Mouse (Mus musculus) urinary bladder, postnatal 4 days (tissue): ENCODE measurements around the gene Tmem44.

Experiments
- DNase-seq, 2 experiments: peaks; one replicate each; pipeline ENCODE4 v3.0.0; 2021 to 2022; ENCODE audit warnings: low spot score in 2 of 2

The Tmem44 gene

GRCm38 (mm10) chr16:30550748-30551192 is at the start of gene Tmem44:
TSS of gene Tmem44 (minus strand) at chr16:30550842.
- no peak for DNase-seq

GRCm38 (mm10) chr16:30599491-30600268 is 49.0 kb upstream of the Tmem44 start, which contains the start of gene Fam43a:
TSS of gene Fam43a (plus strand) at chr16:30599723.
- peak; percentile 83 to 88 for DNase-seq

GRCm38 (mm10) chr16:30596959-30597681 is 46.5 kb upstream of the Tmem44 start:
- peak; percentile 81 to 91 for DNase-seq

GRCm38 (mm10) chr16:30595835-30596557 is 45.4 kb upstream of the Tmem44 start:
- no peak for DNase-seq

DNA sequence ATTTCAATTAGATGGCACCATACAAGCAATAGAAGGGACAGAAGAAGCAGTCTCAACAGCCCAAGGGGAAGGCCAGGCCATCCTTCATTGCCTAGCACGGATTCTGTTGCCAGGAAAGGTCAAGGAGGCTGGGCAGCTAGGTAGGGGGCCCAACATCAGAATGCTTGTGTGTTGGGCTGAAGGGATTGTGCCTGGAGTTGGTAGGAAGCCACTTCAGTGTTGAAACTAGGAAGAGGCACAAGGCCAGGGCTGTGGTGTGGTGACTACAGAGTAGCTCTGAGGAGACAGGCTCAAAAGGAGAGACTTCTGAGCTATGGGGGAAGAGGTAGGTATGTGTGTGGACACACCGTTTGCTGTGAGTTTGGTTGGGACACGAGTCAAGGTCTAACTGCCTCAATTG is 44.7 kb upstream of the Tmem44 start:
- DNase-seq = no peak

- DNase-seq = no peak
These were observed 41.3 kb upstream of the Tmem44 start for GRCm38 (mm10) chr16:30591990-30592389.

DNA sequence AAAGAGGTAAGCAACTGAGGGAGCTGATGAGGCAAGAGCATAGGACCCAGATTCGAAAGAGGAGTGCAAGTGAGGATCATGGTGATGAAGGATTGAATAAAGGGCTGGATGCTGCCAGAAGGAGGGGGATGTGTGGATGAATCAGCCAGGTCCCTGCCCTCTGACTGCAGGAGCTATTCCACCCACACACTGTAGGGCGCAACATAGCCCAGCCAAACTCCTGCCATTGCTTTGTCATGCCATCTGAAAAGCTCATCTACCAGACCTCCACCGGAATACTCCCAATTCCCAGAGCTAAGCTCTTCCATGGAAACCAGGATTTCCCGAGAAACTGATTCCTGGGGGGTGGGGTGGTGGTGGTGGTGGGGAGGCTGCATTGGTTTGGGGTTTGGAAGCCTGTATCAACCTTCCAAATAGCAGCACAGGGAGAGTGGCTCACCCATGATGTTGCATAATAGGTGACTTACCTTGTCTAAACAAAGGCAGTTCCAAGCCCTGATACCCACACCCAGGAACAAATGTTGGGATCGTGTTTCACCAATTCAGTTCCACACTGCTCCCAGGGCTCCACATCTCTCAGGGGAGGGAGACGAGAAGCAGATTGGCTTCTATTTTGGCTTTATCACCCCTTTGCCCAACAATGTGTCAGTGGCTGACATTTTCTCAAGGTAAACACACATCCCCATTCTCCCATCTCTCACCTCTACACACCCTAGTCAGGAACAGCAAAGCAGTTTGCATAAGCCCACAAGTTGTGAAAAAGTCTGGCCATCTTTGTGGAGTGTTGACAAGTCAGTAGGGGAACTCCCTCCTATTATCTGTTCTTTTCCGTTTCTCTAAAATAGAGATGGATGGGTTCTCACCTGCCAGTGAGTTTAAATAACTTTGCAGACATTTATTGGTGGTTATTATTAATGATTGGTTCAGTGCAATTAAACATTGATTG is 39.9 kb upstream of the Tmem44 start:
- DNase-seq = no peak

DNA sequence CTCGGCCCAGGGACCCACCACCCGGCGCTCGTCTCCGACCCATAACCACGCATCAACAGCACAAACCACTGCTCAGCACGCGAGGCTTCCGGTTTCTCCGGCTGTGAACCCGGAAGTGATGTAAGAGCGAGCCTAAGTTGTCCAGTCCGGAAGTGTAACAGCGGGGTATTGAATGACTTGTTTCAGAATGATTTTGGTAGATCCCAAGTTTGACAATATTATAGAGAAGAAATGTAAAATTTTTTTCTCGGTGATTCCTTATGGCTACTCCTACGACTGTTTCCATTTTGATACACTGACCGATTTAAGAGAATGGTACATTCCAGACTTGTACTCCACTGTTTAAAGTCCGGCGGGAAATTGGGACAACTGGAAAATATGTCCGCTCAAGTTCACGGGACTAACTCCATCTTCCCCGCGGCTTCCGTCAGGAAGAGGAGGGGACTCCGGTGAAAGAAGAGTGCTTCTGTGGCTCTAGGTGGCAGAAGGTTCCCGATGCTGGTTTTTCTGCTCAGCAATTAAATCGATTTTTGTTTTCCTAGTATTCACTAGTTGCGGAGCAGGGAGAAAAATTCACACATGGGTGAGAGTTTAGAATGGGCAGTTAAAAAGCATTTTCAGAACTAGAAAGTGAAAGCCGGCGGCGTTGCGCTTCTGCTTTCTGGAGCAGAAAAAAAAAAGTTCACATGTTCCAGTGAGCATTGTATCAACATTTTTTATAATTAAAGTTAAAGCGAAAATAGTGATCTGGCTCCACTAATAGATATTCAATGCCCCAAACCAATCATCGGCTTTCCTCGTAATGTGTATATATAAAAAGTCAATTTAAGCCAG is 37.1 kb upstream of the Tmem44 start, which contains the start of gene Lsg1:
Gene Lsg1 (minus strand): TSS at position 99 of the 834 bp plus-strand sequence.
- DNase-seq = peak; percentile 76 to 83

DNA sequence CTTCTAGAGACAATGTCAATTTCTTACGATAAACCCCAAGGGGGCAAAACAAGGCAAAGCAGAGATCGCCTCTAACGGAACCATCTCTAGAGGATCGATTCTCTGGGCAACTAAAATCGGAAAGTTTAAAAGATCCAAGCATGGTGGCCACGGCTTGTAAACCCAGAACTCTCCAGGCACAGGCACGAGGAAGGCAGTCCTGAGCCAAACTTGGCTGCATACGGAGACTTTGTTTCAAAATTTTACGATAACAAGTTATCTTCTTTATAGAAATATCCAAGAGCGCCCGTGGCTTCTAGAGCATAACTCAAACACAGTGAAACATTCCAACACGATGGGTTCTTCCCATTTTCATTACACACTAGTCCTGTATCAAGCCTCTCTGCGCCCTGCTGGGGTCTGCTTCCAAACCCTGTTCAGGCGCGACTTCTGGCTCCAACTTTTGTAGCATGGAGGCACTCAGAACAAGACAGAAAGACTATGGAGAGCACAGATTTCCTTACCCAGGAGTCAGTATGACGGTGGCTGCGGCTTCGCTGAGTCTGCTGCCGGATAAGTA is 36.4 kb upstream of the Tmem44 start:
- DNase-seq = no peak

DNA sequence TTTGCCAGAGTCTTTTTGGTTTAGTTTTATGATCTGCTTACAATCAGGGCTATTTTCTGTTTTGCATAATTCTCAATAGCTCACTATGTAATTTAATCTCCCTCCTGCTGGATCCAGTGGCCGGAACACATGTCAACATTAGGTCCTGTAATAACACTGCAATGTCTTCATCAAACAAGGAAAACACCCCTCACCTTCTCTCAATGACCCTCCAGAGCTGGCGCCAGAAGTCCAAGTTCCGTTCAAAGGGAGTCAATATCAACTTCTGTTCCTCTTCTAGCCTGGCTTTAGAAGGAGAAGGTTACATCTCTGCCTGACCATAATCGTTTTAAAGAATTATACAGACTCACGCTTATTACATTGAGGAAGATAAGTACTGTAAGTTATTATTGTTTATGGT is 30.1 kb upstream of the Tmem44 start:
- DNase-seq = no peak

GRCm38 (mm10) chr16:30576392-30576791 is 25.8 kb upstream of the Tmem44 start:
- DNase-seq = no peak

DNA sequence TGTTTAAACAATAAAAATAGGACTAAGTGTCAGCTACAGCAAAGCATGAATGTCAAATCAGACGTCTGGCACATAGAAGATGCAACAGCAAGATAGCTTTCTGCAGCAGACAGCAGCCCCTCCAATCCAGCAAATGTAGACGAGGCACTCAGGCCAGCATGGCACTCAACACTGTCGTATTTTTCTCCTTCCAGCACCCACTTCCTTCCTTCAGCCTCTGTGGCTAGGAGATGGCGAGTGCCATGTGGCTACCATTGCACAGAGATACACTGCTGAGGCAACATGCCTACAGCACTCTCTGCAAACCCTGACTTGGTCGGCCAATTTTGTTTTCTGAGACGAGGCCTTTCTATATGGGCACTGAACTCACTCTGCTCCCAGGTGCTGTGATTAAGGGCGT is 25.2 kb upstream of the Tmem44 start:
- no peak for DNase-seq

GRCm38 (mm10) chr16:30572239-30572638 is 21.6 kb upstream of the Tmem44 start:
- no peak for DNase-seq

DNA sequence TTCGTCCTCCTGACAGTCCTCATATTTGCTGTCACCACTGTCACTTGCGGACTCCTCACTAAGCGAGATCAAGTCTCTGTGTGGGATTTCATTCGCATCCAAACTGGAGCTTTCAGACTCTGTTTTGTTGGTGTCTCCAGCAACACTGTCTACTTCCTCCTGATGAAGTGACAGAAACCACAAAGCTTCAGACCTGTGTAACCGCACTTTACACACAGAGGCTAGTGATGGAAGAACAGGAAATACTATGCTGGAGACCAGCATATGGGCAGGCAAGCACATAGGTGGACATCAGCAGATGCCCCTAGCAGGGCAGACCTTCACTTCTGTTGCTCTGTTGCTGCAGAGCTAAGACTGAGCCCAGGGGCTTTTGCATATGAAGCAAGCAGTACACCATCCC is 20.7 kb upstream of the Tmem44 start:
- no peak for DNase-seq

- DNase-seq = no peak
These were observed 19.5 kb upstream of the Tmem44 start for GRCm38 (mm10) chr16:30570173-30570572.

- DNase-seq = no peak
These were observed 15.0 kb upstream of the Tmem44 start for GRCm38 (mm10) chr16:30565631-30566030.

DNA sequence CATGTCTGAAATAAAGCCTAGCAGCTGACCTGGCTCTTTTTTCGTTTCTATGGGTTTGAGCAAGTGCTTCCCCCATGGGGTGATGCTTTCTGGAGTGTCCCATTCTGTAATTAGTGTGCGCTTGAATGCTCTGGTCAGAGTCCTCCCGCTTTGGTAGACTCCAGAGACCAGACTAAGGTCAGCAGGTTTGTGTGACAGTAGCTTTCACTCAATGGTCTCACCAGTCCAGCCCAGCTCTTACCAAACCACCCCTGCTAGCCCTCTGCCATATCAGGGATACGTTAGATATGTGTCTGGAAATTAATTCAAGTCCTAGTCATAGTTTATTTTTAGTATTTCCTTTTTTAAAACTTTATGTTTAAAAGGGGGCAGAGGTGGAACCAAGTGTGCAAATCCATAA is 10.0 kb upstream of the Tmem44 start:
- no peak for DNase-seq

- no peak for DNase-seq
These were observed 8.8 kb upstream of the Tmem44 start for GRCm38 (mm10) chr16:30559312-30559992.

GRCm38 (mm10) chr16:30554109-30554508 is 3.5 kb upstream of the Tmem44 start:
- no peak for DNase-seq
